Mouse (Mus musculus) CH12.LX (cell line): Measurements from ENCODE around the gene Fgfbp3.

Experiments used
- CTCF ChIP-seq, 2 experiments: IDR thresholded peaks in 1 of 2; conservative IDR thresholded peaks in 1 of 2; 2 replicates each; pipeline ENCODE4 v1.5.1; 2011 to 2012; ENCODE audit warnings: low read depth in 2 of 2, low read length in 2 of 2, improper control_type of control experiment in 1 of 2, inconsistent platforms in 1 of 2, mild to moderate bottlenecking in 1 of 2, moderate library complexity in 1 of 2
- ELF1 ChIP-seq: IDR thresholded peaks from 2 replicates; pipeline ENCODE4 v1.6.1; 2014; ENCODE audit warnings: low read depth, mild to moderate bottlenecking, inconsistent platforms, low read length, improper control_type of control experiment
- MAX ChIP-seq: IDR thresholded peaks from 2 replicates; pipeline ENCODE4 v1.6.1; 2011; ENCODE audit warnings: low read length, improper control_type of control experiment
- POLR2A ChIP-seq: IDR thresholded peaks from 2 replicates; pipeline ENCODE4 v1.6.1; 2011; ENCODE audit warnings: low read depth, mild to moderate bottlenecking, improper control_type of control experiment, low read length
- RAD21 ChIP-seq: IDR thresholded peaks from 2 replicates; pipeline ENCODE4 v1.6.1; 2011; ENCODE audit warnings: low read depth, mild to moderate bottlenecking, low read length, improper control_type of control experiment, moderate library complexity
- TCF12 ChIP-seq: IDR thresholded peaks from 2 replicates; pipeline ENCODE4 v1.6.1; 2014; ENCODE audit warnings: low read depth, mild to moderate bottlenecking, inconsistent platforms, low read length, improper control_type of control experiment

DNA sequence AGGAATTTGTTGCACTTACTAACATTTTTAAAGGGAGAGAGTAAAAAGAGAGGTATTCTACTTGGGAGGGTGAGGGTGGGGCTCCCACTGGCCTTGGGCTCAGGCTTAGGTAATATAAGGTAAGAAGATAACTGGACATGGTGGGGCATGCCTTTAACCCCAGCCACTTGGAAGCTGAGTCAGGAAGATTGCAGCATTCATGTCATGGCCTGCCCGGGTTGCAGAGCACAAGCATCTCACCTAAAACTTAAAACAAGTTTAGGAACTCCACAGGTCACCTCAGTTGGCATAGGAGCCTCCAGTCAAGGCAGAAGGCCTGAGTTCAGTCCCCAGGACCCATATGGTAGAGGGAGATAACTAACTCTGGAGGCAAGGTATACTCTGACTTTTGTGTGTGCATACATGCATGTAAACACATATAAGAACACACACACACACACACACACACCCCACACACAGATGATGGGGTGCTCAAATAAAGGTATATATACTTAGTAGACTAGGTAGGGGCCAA, 2.5 kb downstream of the Fgfbp3 start:
- TF ChIP-seq CTCF (conservative IDR thresholded peaks at IDR 0.05 in 1 of 2, IDR thresholded peaks at IDR 0.05 in 1 of 2; ENCODE audit: low read depth in 2 of 2, low read length in 2 of 2) (no peak), POLR2A (no peak), MAX (no peak), ELF1 (no peak), TCF12 (no peak), RAD21 (no peak)
